Mouse (Mus musculus): ENCODE measurements around the gene Dmbt1. TPM values are rescaled to one million over a fixed set of nuclear protein-coding genes. Genes with fewer than 3 reads are reported as not detected.

Dmbt1 gene
- polyA plus RNA-seq, 2 experiments: not detected

- H3K9ac ChIP-seq (replicated peaks): no peak overlapping the region
- H3K4me3 ChIP-seq (ENCODE audit: insufficient read depth in 1 of 2, low read depth in 2 of 2, low read length in 2 of 2): no peak overlapping the region
- TF ChIP-seq EP300 (IDR thresholded peaks at IDR 0.05; ENCODE audit: low read depth): no peak
- no peak for TF ChIP-seq CTCF (IDR thresholded peaks at IDR 0.05; ENCODE audit: low read depth)
- H3K4me1 ChIP-seq (replicated peaks; ENCODE audit: control insufficient read depth in 2 of 2, insufficient read depth in 2 of 2, low read length in 1 of 2): no peaks in the 10 kb centered on the region
- DNase-seq (ENCODE audit: low read depth in 3 of 3, low spot score in 3 of 3): no peak
- no peak overlapping the region for H3K27ac ChIP-seq
- no peak overlapping the region for H3K4me2 ChIP-seq (ENCODE audit: low read depth)
- no peaks in the 10 kb centered on the region for H3K27me3 ChIP-seq (ENCODE audit: control insufficient read depth, insufficient read depth, low read length)
- WGBS (ENCODE audit: insufficient replicate concordance): 44% methylated on average over 3 of the region's 3 CpGs
- no peaks in the 10 kb centered on the region for H3K9me3 ChIP-seq (ENCODE audit: control insufficient read depth, low read length)
- H3K36me3 ChIP-seq (replicated peaks; ENCODE audit: control insufficient read depth, insufficient read depth, low read depth): no peaks in the 10 kb centered on the region
- ATAC-seq (ENCODE audit: insufficient read depth): no peak
Observed at GRCm38 (mm10) chr7:131133181-131133580, 101.3 kb downstream of the Dmbt1 start.

DNA sequence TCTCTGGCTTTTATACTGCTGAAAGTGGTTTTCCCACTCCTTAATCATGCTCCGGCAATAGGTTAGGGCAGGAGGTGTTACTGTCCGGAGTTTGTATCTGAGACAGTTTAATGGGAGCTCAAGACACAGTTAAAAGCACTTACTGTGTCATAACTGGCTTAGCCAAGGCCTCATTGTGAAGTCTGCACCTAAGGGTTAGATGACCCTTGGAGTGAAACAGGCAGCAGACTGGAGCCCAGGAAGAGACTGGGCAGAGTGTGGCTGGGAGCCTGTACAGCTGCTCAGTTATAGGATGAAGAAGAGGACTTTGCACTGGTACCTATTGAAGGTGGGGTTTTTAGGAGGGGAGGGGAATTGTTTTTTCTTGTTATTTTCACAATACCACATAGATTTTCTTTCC, 114.4 kb downstream of the Dmbt1 start, which contains the start of gene 4933402N03Rik:
Gene 4933402N03Rik (minus strand): TSS at position 101 of the 400 bp plus-strand sequence.
- TF ChIP-seq EP300 (IDR thresholded peaks at IDR 0.05; ENCODE audit: low read depth) (no peak), CTCF (IDR thresholded peaks at IDR 0.05; ENCODE audit: low read depth) (no peak)
- ATAC-seq (ENCODE audit: insufficient read depth): no peak
- whole genome bisulfite sequencing (ENCODE audit: insufficient replicate concordance): 73% methylated on average over 2 of the region's 2 CpGs

DNA sequence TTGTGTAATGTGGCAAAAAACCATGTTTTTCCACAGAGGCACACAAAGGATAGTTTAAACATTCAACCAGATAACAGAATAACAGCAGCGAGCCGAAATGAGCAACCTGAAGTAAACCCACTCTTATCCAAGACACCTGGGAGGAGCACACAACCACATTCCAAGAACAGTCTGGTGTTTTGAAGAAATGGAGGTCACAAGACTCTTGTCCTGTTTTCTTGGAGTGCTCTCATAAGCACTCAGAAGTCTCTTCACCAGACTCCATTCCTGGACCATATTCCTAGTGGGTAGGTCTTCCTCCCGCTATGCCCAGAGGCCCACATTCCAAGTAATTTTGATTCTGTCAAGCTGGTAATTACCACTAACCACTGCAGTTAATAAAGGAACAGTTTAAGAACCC, 118.3 kb downstream of the Dmbt1 start:
- Histone ChIP-seq H3K4me1 (replicated peaks; ENCODE audit: control insufficient read depth in 2 of 2, insufficient read depth in 2 of 2, low read length in 1 of 2) (no peaks in the 10 kb centered on the region), H3K4me3 (ENCODE audit: insufficient read depth in 1 of 2, low read depth in 2 of 2, low read length in 2 of 2) (no peak overlapping the region), H3K9me3 (ENCODE audit: control insufficient read depth, low read length) (no peaks in the 10 kb centered on the region), H3K4me2 (ENCODE audit: low read depth) (no peak overlapping the region), H3K9ac (replicated peaks) (no peak overlapping the region), H3K27me3 (ENCODE audit: control insufficient read depth, insufficient read depth, low read length) (no peaks in the 10 kb centered on the region), H3K36me3 (replicated peaks; ENCODE audit: control insufficient read depth, insufficient read depth, low read depth) (no peaks in the 10 kb centered on the region), H3K27ac (no peak overlapping the region)
- ATAC-seq (ENCODE audit: insufficient read depth): no peak
- WGBS (ENCODE audit: insufficient replicate concordance): 61% methylated on average over 3 of the region's 3 CpGs
- TF ChIP-seq EP300 (IDR thresholded peaks at IDR 0.05; ENCODE audit: low read depth) (no peak), CTCF (IDR thresholded peaks at IDR 0.05; ENCODE audit: low read depth) (no peak)
- DNase-seq (ENCODE audit: low read depth in 3 of 3, low spot score in 3 of 3): no peak

More for the DNA sequence above, 114.4 kb downstream of the Dmbt1 start, which contains the start of gene 4933402N03Rik:
- H3K4me3 ChIP-seq (ENCODE audit: insufficient read depth in 1 of 2, low read depth in 2 of 2, low read length in 2 of 2): no peak within 1 kb of the TSS
- no peak within 1 kb of the TSS for H3K4me2 ChIP-seq (ENCODE audit: low read depth)
- H3K9ac ChIP-seq (replicated peaks): no peak within 1 kb of the TSS
- H3K36me3 ChIP-seq (replicated peaks; ENCODE audit: control insufficient read depth, insufficient read depth, low read depth): no peaks in the 10 kb centered on the region
- H3K4me1 ChIP-seq (replicated peaks; ENCODE audit: control insufficient read depth in 2 of 2, insufficient read depth in 2 of 2, low read length in 1 of 2): no peaks in the 10 kb centered on the region
- no peak within 1 kb of the TSS for H3K27ac ChIP-seq
- H3K9me3 ChIP-seq (ENCODE audit: control insufficient read depth, low read length): no peaks in the 10 kb centered on the region
- H3K27me3 ChIP-seq (ENCODE audit: control insufficient read depth, insufficient read depth, low read length): no peaks in the 10 kb centered on the region
- no peak for DNase-seq (ENCODE audit: low read depth in 3 of 3, low spot score in 3 of 3)

DNA sequence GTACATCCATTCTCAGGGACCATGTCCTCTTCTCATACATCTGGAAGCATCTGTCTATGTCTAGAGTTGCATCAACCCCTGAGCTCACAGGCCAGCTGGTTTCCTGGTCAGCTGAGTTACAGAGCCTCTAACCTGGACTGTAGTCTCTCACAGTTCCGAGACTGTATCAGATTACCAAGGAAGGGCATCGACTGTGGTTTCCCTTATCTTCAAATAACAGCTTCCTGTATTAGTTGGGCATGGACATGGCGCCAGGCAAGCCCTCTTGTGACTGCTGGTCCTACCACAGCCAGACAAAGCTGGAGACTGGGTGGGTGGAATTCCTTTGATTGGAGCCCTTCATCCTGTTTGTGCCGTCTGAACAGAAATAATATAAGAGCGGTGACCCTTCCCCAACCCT, 121.2 kb downstream of the Dmbt1 start:
- WGBS (ENCODE audit: insufficient replicate concordance): 20% methylated on average over 5 of the region's 5 CpGs
- Histone ChIP-seq H3K4me3 (ENCODE audit: insufficient read depth in 1 of 2, low read depth in 2 of 2, low read length in 2 of 2) (no peak overlapping the region), H3K27ac (no peak overlapping the region), H3K36me3 (replicated peaks; ENCODE audit: control insufficient read depth, insufficient read depth, low read depth) (no peaks in the 10 kb centered on the region), H3K9ac (replicated peaks) (no peak overlapping the region), H3K27me3 (ENCODE audit: control insufficient read depth, insufficient read depth, low read length) (no peaks in the 10 kb centered on the region), H3K4me1 (replicated peaks; ENCODE audit: control insufficient read depth in 2 of 2, insufficient read depth in 2 of 2, low read length in 1 of 2) (no peaks in the 10 kb centered on the region), H3K4me2 (ENCODE audit: low read depth) (no peak overlapping the region), H3K9me3 (ENCODE audit: control insufficient read depth, low read length) (no peaks in the 10 kb centered on the region)
- ATAC-seq (ENCODE audit: insufficient read depth) (no peak), DNase-seq (ENCODE audit: low read depth in 3 of 3, low spot score in 3 of 3) (no peak)
- TF ChIP-seq CTCF (IDR thresholded peaks at IDR 0.05; ENCODE audit: low read depth) (no peak), EP300 (IDR thresholded peaks at IDR 0.05; ENCODE audit: low read depth) (no peak)

DNA sequence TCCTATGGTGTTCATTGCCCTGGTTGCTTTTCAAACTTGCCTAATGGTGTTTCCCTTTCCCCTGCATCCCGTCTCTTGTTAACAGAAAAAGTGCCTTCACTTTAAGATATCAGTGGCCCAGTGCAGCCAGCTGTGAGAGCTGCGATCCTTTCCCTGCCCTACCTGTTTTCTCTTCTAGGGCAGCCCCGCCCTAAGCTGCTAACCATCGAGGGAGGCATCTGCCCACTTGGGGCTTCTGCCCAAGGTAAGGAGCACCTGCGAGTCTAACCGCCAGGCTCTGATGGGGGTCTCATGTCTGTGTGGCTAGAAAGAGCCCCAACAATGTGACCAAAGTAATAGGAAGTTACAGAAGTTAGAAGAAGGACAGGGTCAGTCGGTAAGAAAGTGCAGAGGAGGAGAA, 130.4 kb downstream of the Dmbt1 start:
- no peak overlapping the region for H3K4me3 ChIP-seq (ENCODE audit: insufficient read depth in 1 of 2, low read depth in 2 of 2, low read length in 2 of 2)
- no peak for TF ChIP-seq CTCF (IDR thresholded peaks at IDR 0.05; ENCODE audit: low read depth)
- no peak for TF ChIP-seq EP300 (IDR thresholded peaks at IDR 0.05; ENCODE audit: low read depth)

More for the DNA sequence above, 130.4 kb downstream of the Dmbt1 start:
- Histone ChIP-seq H3K27ac (no peak overlapping the region), H3K9ac (replicated peaks) (no peak overlapping the region), H3K4me2 (ENCODE audit: low read depth) (no peak overlapping the region), H3K27me3 (ENCODE audit: control insufficient read depth, insufficient read depth, low read length) (no peaks in the 10 kb centered on the region), H3K9me3 (ENCODE audit: control insufficient read depth, low read length) (no peaks in the 10 kb centered on the region), H3K36me3 (replicated peaks; ENCODE audit: control insufficient read depth, insufficient read depth, low read depth) (no peaks in the 10 kb centered on the region), H3K4me1 (replicated peaks; ENCODE audit: control insufficient read depth in 2 of 2, insufficient read depth in 2 of 2, low read length in 1 of 2) (no peaks in the 10 kb centered on the region)
- DNase-seq (ENCODE audit: low read depth in 3 of 3, low spot score in 3 of 3) (no peak), ATAC-seq (ENCODE audit: insufficient read depth) (no peak)
- 36% methylated on average over 7 of the region's 7 CpGs for WGBS (ENCODE audit: insufficient replicate concordance)

All from liver, embryonic 14.5 days (tissue).